Mouse (Mus musculus) gastrocnemius, postnatal 4 days (tissue): Measurements from ENCODE around the gene Rnf151. TPM values are rescaled to one million over a fixed set of nuclear protein-coding genes. Genes with fewer than 3 reads are reported as not detected.

ENCODE experiments used
- DNase-seq, 2 experiments: peaks; one replicate each; pipeline ENCODE4 v3.0.0; 2021 to 2022; ENCODE audit warnings: low spot score in 2 of 2, mixed read lengths in 2 of 2
- total RNA-seq, 2 experiments: library from RNA; stranded (reverse); gene quantifications; 2 replicates each; pipeline ENCODE4 v1.2.3; 2021

Gene Rnf151
- total RNA-seq, 2 experiments from 2014 or later, result 0.23 TPM; not detected in 1

- DNase-seq, result peak; percentile 82 to 90
Observed at GRCm38 (mm10) chr17:24706982-24707800, 10.7 kb downstream of the Rnf151 start, which contains the start of gene Tbl3. Tbl3 (minus strand) TSS chr17:24707660.

GRCm38 (mm10) chr17:24705821-24706220 is 12.0 kb downstream of the Rnf151 start:
- no peak for DNase-seq

- no peak for DNase-seq
Observed at GRCm38 (mm10) chr17:24701251-24701650, 16.6 kb downstream of the Rnf151 start.

- no peak for DNase-seq
Observed at GRCm38 (mm10) chr17:24699473-24699872, 18.4 kb downstream of the Rnf151 start.

GRCm38 (mm10) chr17:24698715-24699114 is 19.1 kb downstream of the Rnf151 start:
- DNase-seq, result no peak

GRCm38 (mm10) chr17:24697985-24698384 is 19.9 kb downstream of the Rnf151 start:
- no peak for DNase-seq

- peak; percentile 88 to 90 for DNase-seq
Observed at GRCm38 (mm10) chr17:24696011-24696697, 21.7 kb downstream of the Rnf151 start, which contains the start of the genes Gfer and Noxo1. Gfer (minus strand) TSS chr17:24696156. Noxo1 (plus strand) TSS chr17:24696234.

- no peak for DNase-seq
Observed at GRCm38 (mm10) chr17:24695326-24696010, 22.4 kb downstream of the Rnf151 start.

- no peak for DNase-seq
Observed at GRCm38 (mm10) chr17:24692385-24692784, 25.5 kb downstream of the Rnf151 start.

- no peak for DNase-seq
Observed at GRCm38 (mm10) chr17:24689251-24690081, 28.4 kb downstream of the Rnf151 start, which contains the start of gene Syngr3. Syngr3 (minus strand) TSS chr17:24689955.

GRCm38 (mm10) chr17:24687599-24687998 is 30.3 kb downstream of the Rnf151 start:
- DNase-seq, result no peak

- no peak for DNase-seq
Observed at GRCm38 (mm10) chr17:24687146-24687595, 30.7 kb downstream of the Rnf151 start.

- no peak for DNase-seq
Observed at GRCm38 (mm10) chr17:24686514-24686913, 31.3 kb downstream of the Rnf151 start.

GRCm38 (mm10) chr17:24677500-24678080 is 40.3 kb downstream of the Rnf151 start:
- no peak for DNase-seq

- DNase-seq, result no peak
Observed at GRCm38 (mm10) chr17:24676877-24677276, 41.0 kb downstream of the Rnf151 start.

- peak; percentile 54 to 74 for DNase-seq
Observed at GRCm38 (mm10) chr17:24676187-24676586, 41.7 kb downstream of the Rnf151 start.

GRCm38 (mm10) chr17:24674277-24674676 is 43.6 kb downstream of the Rnf151 start:
- no peak for DNase-seq

- DNase-seq, result no peak
Observed at GRCm38 (mm10) chr17:24672141-24672540, 45.7 kb downstream of the Rnf151 start.

- DNase-seq, result no peak
Observed at GRCm38 (mm10) chr17:24671346-24671745, 46.5 kb downstream of the Rnf151 start.

GRCm38 (mm10) chr17:24670246-24670844 is 47.5 kb downstream of the Rnf151 start:
- no peak for DNase-seq
